Mouse (Mus musculus): ENCODE measurements around the gene Rin3. TPM values are rescaled to one million over a fixed set of nuclear protein-coding genes. Genes with fewer than 3 reads are reported as not detected.

The Rin3 gene
- total RNA-seq (2021): 1 to 10 TPM; 4.0 to 4.5 TPM

GRCm38 (mm10) chr12:102282763-102283482 lies at the start of gene Rin3:
TSS of gene Rin3 (plus strand) at chr12:102283048.
- DNase-seq: peak; percentile 32
- intact Hi-C loops (cut with DNase I): no loop called here

- no peak for DNase-seq
- intact Hi-C loops (cut with DNase I): no loop called here
These were observed 47.3 kb upstream of the Rin3 start for GRCm38 (mm10) chr12:102235551-102235950.

- no peak for DNase-seq
- intact Hi-C loops (cut with DNase I): no loop called here
These were observed 46.5 kb upstream of the Rin3 start for GRCm38 (mm10) chr12:102236317-102236716.

- intact Hi-C loops (cut with DNase I): no loop called here
- no peak for DNase-seq
These were observed 40.6 kb upstream of the Rin3 start for GRCm38 (mm10) chr12:102242076-102242722.

- no peak for DNase-seq
- intact Hi-C loops (cut with DNase I): no loop called here
These were observed 38.9 kb upstream of the Rin3 start for GRCm38 (mm10) chr12:102243915-102244314.

- intact Hi-C loops (cut with DNase I): no loop called here
- no peak for DNase-seq
These were observed 36.6 kb upstream of the Rin3 start for GRCm38 (mm10) chr12:102246226-102246625.

- no peak for DNase-seq
- intact Hi-C loops (cut with DNase I): no loop called here
These were observed 34.7 kb upstream of the Rin3 start for GRCm38 (mm10) chr12:102248104-102248503.

- intact Hi-C loops (cut with DNase I): no loop called here
- DNase-seq: no peak
These were observed 32.5 kb upstream of the Rin3 start for GRCm38 (mm10) chr12:102250316-102250715.

GRCm38 (mm10) chr12:102251070-102251469 lies 31.8 kb upstream of the Rin3 start:
- no peak for DNase-seq
- intact Hi-C loops (cut with DNase I): no loop called here

GRCm38 (mm10) chr12:102251985-102252384 lies 30.9 kb upstream of the Rin3 start:
- intact Hi-C loops (cut with DNase I): no loop called here
- no peak for DNase-seq

GRCm38 (mm10) chr12:102252525-102252924 lies 30.3 kb upstream of the Rin3 start:
- intact Hi-C loops (cut with DNase I): no loop called here
- no peak for DNase-seq

GRCm38 (mm10) chr12:102255012-102255411 lies 27.8 kb upstream of the Rin3 start:
- DNase-seq: no peak
- intact Hi-C loops (cut with DNase I): no loop called here

GRCm38 (mm10) chr12:102258522-102259112 lies 24.2 kb upstream of the Rin3 start:
- no peak for DNase-seq
- intact Hi-C loops (cut with DNase I): no loop called here

- intact Hi-C loops (cut with DNase I): loop anchor here (10.0 kb wide), 1 partner anchor 113 kb away; no protein-coding TSS in a partner anchor
- no peak for DNase-seq
These were observed 20.9 kb upstream of the Rin3 start for GRCm38 (mm10) chr12:102261933-102262396.

- DNase-seq: no peak
- intact Hi-C loops (cut with DNase I): loop anchor here (10.0 kb wide), 1 partner anchor 112 kb away; no protein-coding TSS in a partner anchor
These were observed 20.0 kb upstream of the Rin3 start for GRCm38 (mm10) chr12:102262809-102263208.

- no peak for DNase-seq
- intact Hi-C loops (cut with DNase I): loop anchor here (10.0 kb wide), 1 partner anchor 112 kb away; no protein-coding TSS in a partner anchor
These were observed 19.6 kb upstream of the Rin3 start for GRCm38 (mm10) chr12:102263249-102263648.

- DNase-seq: peak; percentile 59
These were observed 16.4 kb upstream of the Rin3 start for GRCm38 (mm10) chr12:102266433-102266832.

GRCm38 (mm10) chr12:102269144-102269543 lies 13.7 kb upstream of the Rin3 start:
- DNase-seq: no peak
- intact Hi-C loops (cut with DNase I): loop anchor here (10.0 kb wide), 1 partner anchor 106 kb away; no protein-coding TSS in a partner anchor

More at GRCm38 (mm10) chr12:102266433-102266832, 16.4 kb upstream of the Rin3 start:
- intact Hi-C loops (cut with DNase I): loop anchor here (10.0 kb wide), 1 partner anchor 108 kb away; no protein-coding TSS in a partner anchor

- DNase-seq: no peak
- intact Hi-C loops (cut with DNase I): no loop called here
These were observed 12.0 kb upstream of the Rin3 start for GRCm38 (mm10) chr12:102270776-102271405.

GRCm38 (mm10) chr12:102271447-102271846 lies 11.4 kb upstream of the Rin3 start:
- DNase-seq: peak; percentile 36
- intact Hi-C loops (cut with DNase I): no loop called here

Data from left cerebral cortex, postnatal 4 days (tissue).